Mouse (Mus musculus): Measurements from ENCODE around the gene Rpl14. TPM values are rescaled to one million over a fixed set of nuclear protein-coding genes. Genes with fewer than 3 reads are reported as not detected.
A peak's percentile ranks its signal among the peaks of the same experiment; 100 is the strongest.

The Rpl14 gene
- total RNA-seq (2012; rRNA removed): 1,425 and 1,546 TPM in 2 replicates

DNA sequence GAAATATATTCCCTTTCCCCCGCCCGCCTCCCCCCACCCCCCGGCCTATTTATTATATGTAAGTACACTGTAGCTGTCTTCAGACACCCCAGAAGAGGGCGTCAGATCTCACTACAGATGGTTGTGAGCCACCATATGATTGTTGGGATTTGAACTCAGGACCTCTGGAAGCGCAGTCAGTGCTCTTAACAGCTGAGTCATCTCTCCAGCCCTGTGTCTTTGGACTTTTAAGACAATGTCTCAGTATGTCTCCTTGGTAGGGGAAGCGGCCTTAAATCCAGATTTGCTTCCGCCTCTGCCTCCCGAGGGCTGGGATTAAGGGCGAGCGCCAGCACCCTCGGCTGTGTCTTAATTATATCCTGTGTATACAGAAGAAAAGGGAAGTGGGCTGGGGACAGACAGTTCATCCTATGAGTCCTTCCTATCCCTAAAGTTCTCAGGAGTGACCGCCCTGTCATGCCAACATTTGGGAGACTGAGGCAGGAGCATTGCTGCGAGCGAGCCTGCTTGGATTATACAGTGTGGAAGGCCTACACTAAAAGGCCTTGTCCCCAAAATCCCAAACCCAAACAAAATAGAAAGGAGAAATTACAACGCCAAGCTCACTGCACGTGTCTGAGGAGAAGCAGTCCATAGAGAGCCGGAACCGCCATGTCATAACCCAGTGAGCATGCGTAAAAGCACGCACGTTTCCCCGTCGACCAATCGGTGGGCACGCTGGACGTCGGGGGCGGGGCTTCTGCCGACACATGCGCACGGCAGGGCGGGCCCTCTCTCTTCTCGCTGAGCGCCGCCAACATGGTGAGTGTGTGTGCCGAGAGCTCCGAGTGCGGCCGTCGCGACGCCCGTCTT lies at the start of gene Rpl14:
Rpl14 (plus strand) TSS at position 704 of the 852 bp plus-strand sequence.
- peaks cover 0 to 2% of the 10 kb centered on the region in 2 experiments; a peak in 1 of 4 replicates for H3K4me1 ChIP-seq (ENCODE audit: control insufficient read depth in 2 of 2, insufficient read depth in 2 of 2, low read length in 2 of 2, poor library complexity in 1 of 2)
- TF ChIP-seq CHD2 (IDR thresholded peaks at IDR 0.05; ENCODE audit: low read depth, low read length) (no peak), MAFK (IDR thresholded peaks at IDR 0.05; ENCODE audit: insufficient read depth, low read depth, low read length) (0 out of 2 replicates have a peak, but pooled peaks have one; percentile 5), HCFC1 (IDR thresholded peaks at IDR 0.05; ENCODE audit: borderline replicate concordance, insufficient read depth, low read length) (no peak)
- DNase-seq (ENCODE audit: low read depth, low spot score): peak; percentile 94
- H3K9ac ChIP-seq (ENCODE audit: insufficient read depth, low read depth, low read length, poor library complexity, severe bottlenecking): peak within 1 kb of the TSS; percentile 100
- H3K9me3 ChIP-seq (ENCODE audit: control insufficient read depth, insufficient read depth, low read depth, low read length): no peaks in the 10 kb centered on the region
- peaks cover 40% of the 10 kb centered on the region for H3K36me3 ChIP-seq (ENCODE audit: control insufficient read depth, insufficient read depth, low read length, poor library complexity, severe bottlenecking)
- H3K27ac ChIP-seq (ENCODE audit: insufficient read depth, low read depth, low read length, poor library complexity, severe bottlenecking): peak within 1 kb of the TSS; percentile 92
- peak within 1 kb of the TSS; percentile 94 to 99 for H3K4me3 ChIP-seq (ENCODE audit: insufficient read depth in 1 of 2, low read depth in 1 of 2, low read length in 2 of 2, poor library complexity in 1 of 2, severe bottlenecking in 1 of 2)
- in situ Hi-C loops (cut with MboI; ENCODE audit: low sequenced_read_pairs in 2 of 2, unreplicated experiment in 2 of 2): no loop called here

DNA sequence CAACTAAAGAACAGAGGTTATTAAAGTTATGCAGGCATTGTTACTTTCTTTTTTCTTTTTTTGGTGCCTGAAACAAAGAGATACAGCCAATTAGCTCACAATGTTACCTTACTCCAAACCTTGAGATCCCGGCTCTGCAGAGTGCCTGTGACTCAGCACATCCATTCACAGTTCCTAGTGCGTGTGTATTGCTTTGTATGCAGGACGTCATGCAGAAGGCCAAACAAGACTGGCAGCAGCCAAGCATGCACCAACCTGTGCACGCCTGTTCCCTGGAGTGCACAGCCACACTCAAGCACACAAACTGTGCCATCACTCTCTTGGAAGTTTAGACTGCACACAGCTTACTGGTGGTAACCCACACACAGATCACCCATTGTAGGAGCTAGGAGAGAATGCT lies 44.0 kb upstream of the Rpl14 start:
- Histone ChIP-seq H3K27ac (ENCODE audit: insufficient read depth, low read depth, low read length, poor library complexity, severe bottlenecking) (no peak overlapping the region), H3K9me3 (ENCODE audit: control insufficient read depth, insufficient read depth, low read depth, low read length) (no peaks in the 10 kb centered on the region), H3K4me1 (ENCODE audit: control insufficient read depth in 2 of 2, insufficient read depth in 2 of 2, low read length in 2 of 2, poor library complexity in 1 of 2) (peaks cover 0 to 8% of the 10 kb centered on the region in 2 experiments; a peak in 1 of 4 replicates), H3K4me3 (ENCODE audit: insufficient read depth in 1 of 2, low read depth in 1 of 2, low read length in 2 of 2, poor library complexity in 1 of 2, severe bottlenecking in 1 of 2) (no peak overlapping the region), H3K36me3 (ENCODE audit: control insufficient read depth, insufficient read depth, low read length, poor library complexity, severe bottlenecking) (no peaks in the 10 kb centered on the region), H3K9ac (ENCODE audit: insufficient read depth, low read depth, low read length, poor library complexity, severe bottlenecking) (no peak overlapping the region)
- DNase-seq (ENCODE audit: low read depth, low spot score): no peak
- in situ Hi-C loops (cut with MboI; ENCODE audit: low sequenced_read_pairs in 2 of 2, unreplicated experiment in 2 of 2): no loop called here
- no peak for TF ChIP-seq CHD2 (IDR thresholded peaks at IDR 0.05; ENCODE audit: low read depth, low read length)
- TF ChIP-seq MAFK (IDR thresholded peaks at IDR 0.05; ENCODE audit: insufficient read depth, low read depth, low read length): no peak
- TF ChIP-seq ZC3H11A (IDR thresholded peaks at IDR 0.05; ENCODE audit: borderline replicate concordance, low read depth, low read length): no peak
- no peak for TF ChIP-seq HCFC1 (IDR thresholded peaks at IDR 0.05; ENCODE audit: borderline replicate concordance, insufficient read depth, low read length)
- no peak for TF ChIP-seq ZNF384 (IDR thresholded peaks at IDR 0.05; ENCODE audit: low read depth, low read length)

DNA sequence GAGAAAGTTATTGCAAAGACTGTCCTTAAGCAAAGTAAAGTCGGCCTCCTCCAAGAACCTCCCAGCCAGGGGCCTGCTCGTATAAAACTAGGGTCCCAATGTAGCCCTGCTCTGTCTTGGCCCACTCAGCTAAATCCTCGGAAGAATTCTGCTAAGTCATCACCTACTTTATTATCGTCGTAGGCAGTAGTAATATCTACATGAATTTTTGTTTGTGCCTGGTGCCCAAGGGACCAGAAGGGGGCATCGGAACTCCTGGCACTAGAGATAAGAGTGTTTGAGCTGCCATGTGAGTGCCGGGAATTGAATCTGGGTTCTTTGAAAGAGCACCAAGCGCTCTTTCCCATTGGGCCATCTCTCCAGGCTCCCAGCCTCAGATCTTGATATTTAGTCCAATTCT lies 43.3 kb upstream of the Rpl14 start:
- peaks cover 0 to 8% of the 10 kb centered on the region in 2 experiments; a peak in 1 of 4 replicates for H3K4me1 ChIP-seq (ENCODE audit: control insufficient read depth in 2 of 2, insufficient read depth in 2 of 2, low read length in 2 of 2, poor library complexity in 1 of 2)
- H3K9ac ChIP-seq (ENCODE audit: insufficient read depth, low read depth, low read length, poor library complexity, severe bottlenecking): no peak overlapping the region
- H3K27ac ChIP-seq (ENCODE audit: insufficient read depth, low read depth, low read length, poor library complexity, severe bottlenecking): no peak overlapping the region
- in situ Hi-C loops (cut with MboI; ENCODE audit: low sequenced_read_pairs in 2 of 2, unreplicated experiment in 2 of 2): no loop called here
- no peaks in the 10 kb centered on the region for H3K36me3 ChIP-seq (ENCODE audit: control insufficient read depth, insufficient read depth, low read length, poor library complexity, severe bottlenecking)
- H3K4me3 ChIP-seq (ENCODE audit: insufficient read depth in 1 of 2, low read depth in 1 of 2, low read length in 2 of 2, poor library complexity in 1 of 2, severe bottlenecking in 1 of 2): no peak overlapping the region
- H3K9me3 ChIP-seq (ENCODE audit: control insufficient read depth, insufficient read depth, low read depth, low read length): no peaks in the 10 kb centered on the region
- DNase-seq (ENCODE audit: low read depth, low spot score): no peak
- TF ChIP-seq HCFC1 (IDR thresholded peaks at IDR 0.05; ENCODE audit: borderline replicate concordance, insufficient read depth, low read length) (no peak), ZNF384 (IDR thresholded peaks at IDR 0.05; ENCODE audit: low read depth, low read length) (no peak), CHD2 (IDR thresholded peaks at IDR 0.05; ENCODE audit: low read depth, low read length) (no peak), ZC3H11A (IDR thresholded peaks at IDR 0.05; ENCODE audit: borderline replicate concordance, low read depth, low read length) (no peak), MAFK (IDR thresholded peaks at IDR 0.05; ENCODE audit: insufficient read depth, low read depth, low read length) (no peak)

DNA sequence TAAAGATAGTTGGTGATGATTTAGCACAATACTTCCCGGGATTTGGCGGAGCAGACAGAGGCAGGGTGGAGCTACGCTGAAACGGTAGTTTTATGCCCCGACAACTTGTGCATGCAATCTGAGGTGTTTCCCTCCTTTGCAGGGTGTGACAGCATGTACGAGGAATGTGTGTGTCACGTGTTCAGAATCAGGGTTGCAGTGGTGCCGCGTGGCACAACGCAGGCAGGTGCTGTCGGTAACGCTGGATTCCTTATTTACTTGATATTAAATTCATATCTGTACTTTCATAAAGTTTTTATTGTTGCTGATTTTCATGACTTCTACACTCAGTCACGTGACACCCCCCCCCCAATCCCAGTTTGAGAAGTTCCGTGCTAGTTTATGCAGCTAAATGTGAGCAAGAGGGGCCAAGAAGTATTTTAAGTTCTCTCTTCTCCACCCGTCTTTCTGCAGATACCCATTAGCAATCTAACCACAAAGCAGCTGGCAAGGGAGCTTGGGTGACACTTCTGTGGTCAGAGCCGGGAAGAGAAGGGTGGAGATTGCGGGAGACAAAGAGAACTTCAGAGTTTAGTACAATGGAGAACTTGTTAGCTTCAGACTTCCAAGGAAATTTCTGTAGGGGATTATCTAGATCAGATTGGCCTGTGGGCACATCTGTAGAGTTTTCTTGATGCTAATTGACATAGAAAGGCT lies 42.3 kb upstream of the Rpl14 start:
- in situ Hi-C loops (cut with MboI; ENCODE audit: low sequenced_read_pairs in 2 of 2, unreplicated experiment in 2 of 2): no loop called here
- H3K4me1 ChIP-seq (ENCODE audit: control insufficient read depth in 2 of 2, insufficient read depth in 2 of 2, low read length in 2 of 2, poor library complexity in 1 of 2): peaks cover 2 to 8% of the 10 kb centered on the region in 2 experiments; a peak in 2 of 4 replicates
- H3K27ac ChIP-seq (ENCODE audit: insufficient read depth, low read depth, low read length, poor library complexity, severe bottlenecking): no peak overlapping the region
- no peak for DNase-seq (ENCODE audit: low read depth, low spot score)
- H3K4me3 ChIP-seq (ENCODE audit: insufficient read depth in 1 of 2, low read depth in 1 of 2, low read length in 2 of 2, poor library complexity in 1 of 2, severe bottlenecking in 1 of 2): no peak overlapping the region
- no peak for TF ChIP-seq CHD2 (IDR thresholded peaks at IDR 0.05; ENCODE audit: low read depth, low read length)
- TF ChIP-seq HCFC1 (IDR thresholded peaks at IDR 0.05; ENCODE audit: borderline replicate concordance, insufficient read depth, low read length): no peak
- no peak for TF ChIP-seq MAFK (IDR thresholded peaks at IDR 0.05; ENCODE audit: insufficient read depth, low read depth, low read length)
- TF ChIP-seq ZC3H11A (IDR thresholded peaks at IDR 0.05; ENCODE audit: borderline replicate concordance, low read depth, low read length): no peak
- TF ChIP-seq ZNF384 (IDR thresholded peaks at IDR 0.05; ENCODE audit: low read depth, low read length): no peak
- no peak overlapping the region for H3K9ac ChIP-seq (ENCODE audit: insufficient read depth, low read depth, low read length, poor library complexity, severe bottlenecking)
- H3K36me3 ChIP-seq (ENCODE audit: control insufficient read depth, insufficient read depth, low read length, poor library complexity, severe bottlenecking): no peaks in the 10 kb centered on the region
- no peaks in the 10 kb centered on the region for H3K9me3 ChIP-seq (ENCODE audit: control insufficient read depth, insufficient read depth, low read depth, low read length)

Measured in ES-E14 (cell line).